Mouse (Mus musculus): Measurements from ENCODE around the gene Polr3c.
A peak's percentile ranks its signal among the peaks of the same experiment; 100 is the strongest.
"Not testable (repeated sequence)": the region's sequence is repeated elsewhere in the genome, so short reads cannot be mapped to it uniquely, and the experiment has no call there.

Polr3c gene

GRCm38 (mm10) chr3:96678456-96678855 lies 49.0 kb downstream of the Polr3c start:
- ATAC-seq (ENCODE audit: low TSS enrichment), result no peak

DNA sequence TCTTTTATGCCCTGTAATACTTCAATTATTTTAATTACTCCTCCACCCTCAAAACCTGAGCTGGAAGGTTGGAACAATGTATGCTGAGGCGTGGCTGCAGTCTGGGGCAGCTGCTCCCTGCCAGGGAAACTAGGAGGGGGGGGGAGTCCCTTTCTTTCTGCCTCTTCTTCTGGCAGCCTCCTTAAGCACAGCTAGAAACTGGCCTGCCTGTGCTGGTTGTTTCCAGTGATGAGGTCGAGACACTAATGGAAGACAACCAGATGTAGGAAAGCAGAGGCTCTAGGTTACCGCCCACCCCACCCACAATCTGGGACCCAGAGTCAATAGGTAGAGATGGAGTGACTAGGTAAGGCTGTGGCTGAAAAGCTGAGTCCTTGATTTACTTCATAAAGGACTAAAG lies 51.7 kb downstream of the Polr3c start:
- no peak for ATAC-seq (ENCODE audit: low TSS enrichment)

DNA sequence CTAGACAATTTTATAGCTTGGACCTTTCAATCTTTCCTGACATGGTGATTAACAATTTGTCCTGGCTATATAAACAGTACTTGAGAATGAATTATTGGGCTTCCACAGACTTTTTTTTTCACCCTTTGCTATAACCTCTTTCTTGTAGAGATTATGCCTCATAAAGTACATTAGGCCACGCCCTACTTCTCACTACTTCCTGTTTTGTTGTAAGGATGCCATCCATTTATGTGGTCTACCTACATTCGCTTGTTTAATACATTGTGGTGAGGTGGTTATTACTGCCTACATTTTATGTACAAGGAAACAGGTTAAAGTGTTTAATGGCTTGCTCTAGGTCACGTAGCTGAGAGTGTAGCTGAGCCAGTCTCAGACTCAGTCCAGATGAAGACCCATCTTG lies 52.3 kb downstream of the Polr3c start:
- ATAC-seq (ENCODE audit: low TSS enrichment), result no peak

- no peak for ATAC-seq (ENCODE audit: low TSS enrichment)
Measured at GRCm38 (mm10) chr3:96674442-96674841, 53.0 kb downstream of the Polr3c start.

- ATAC-seq (ENCODE audit: low TSS enrichment), result no peak
Measured at GRCm38 (mm10) chr3:96673514-96673913, 53.9 kb downstream of the Polr3c start.

GRCm38 (mm10) chr3:96671519-96671918 lies 55.9 kb downstream of the Polr3c start:
- ATAC-seq (ENCODE audit: low TSS enrichment), result no peak

- ATAC-seq (ENCODE audit: low TSS enrichment), result peak; percentile 90
Measured at GRCm38 (mm10) chr3:96669727-96670468, 57.5 kb downstream of the Polr3c start, which contains the start of gene Ankrd35. TSS of gene Ankrd35 (plus strand) at chr3:96670131.

GRCm38 (mm10) chr3:96668424-96669067 lies 58.9 kb downstream of the Polr3c start:
- no peak for ATAC-seq (ENCODE audit: low TSS enrichment)

DNA sequence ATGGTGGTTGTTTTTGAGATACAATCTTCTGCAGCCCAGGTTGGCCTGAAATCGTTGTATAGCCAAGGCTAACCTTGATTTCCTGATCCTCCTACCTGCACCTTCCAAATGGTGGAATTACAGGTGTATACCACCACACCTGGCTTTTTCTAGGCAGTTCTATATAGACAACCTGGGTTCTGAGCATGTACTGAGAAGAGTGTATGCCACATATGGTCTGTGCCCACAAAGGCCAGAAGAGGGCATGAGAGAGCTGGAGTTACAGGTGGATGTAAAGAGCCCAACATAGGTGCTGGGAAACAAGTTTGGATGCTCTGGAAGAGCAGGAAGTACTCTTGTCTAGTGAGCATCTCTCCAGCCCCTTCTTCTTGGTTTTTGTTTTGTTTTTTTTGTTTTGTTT lies 60.1 kb downstream of the Polr3c start:
- no peak for ATAC-seq (ENCODE audit: low TSS enrichment)

DNA sequence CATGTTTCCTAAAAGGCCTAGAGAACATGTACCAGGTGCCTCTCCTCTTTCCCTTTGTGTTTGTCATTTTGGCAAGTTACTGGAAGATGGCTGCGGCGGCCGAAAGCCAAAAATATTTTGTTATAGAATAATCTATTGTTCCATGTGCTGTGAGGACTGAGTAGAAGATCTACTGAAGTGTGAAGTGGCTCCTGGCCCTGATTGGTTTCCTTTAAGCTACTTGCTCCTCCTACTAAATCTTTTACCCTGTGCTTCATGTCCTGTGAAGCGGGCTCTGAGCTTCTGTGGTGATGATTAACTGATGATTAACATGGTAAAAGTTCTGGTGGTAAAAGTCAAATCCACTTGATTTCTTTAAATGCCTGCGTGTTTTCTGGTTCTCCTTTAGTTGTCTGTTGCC lies 60.5 kb downstream of the Polr3c start:
- no peak for ATAC-seq (ENCODE audit: low TSS enrichment)

- ATAC-seq (ENCODE audit: low TSS enrichment), result not testable (repeated sequence)
Measured at GRCm38 (mm10) chr3:96665732-96666363, 61.6 kb downstream of the Polr3c start.

DNA sequence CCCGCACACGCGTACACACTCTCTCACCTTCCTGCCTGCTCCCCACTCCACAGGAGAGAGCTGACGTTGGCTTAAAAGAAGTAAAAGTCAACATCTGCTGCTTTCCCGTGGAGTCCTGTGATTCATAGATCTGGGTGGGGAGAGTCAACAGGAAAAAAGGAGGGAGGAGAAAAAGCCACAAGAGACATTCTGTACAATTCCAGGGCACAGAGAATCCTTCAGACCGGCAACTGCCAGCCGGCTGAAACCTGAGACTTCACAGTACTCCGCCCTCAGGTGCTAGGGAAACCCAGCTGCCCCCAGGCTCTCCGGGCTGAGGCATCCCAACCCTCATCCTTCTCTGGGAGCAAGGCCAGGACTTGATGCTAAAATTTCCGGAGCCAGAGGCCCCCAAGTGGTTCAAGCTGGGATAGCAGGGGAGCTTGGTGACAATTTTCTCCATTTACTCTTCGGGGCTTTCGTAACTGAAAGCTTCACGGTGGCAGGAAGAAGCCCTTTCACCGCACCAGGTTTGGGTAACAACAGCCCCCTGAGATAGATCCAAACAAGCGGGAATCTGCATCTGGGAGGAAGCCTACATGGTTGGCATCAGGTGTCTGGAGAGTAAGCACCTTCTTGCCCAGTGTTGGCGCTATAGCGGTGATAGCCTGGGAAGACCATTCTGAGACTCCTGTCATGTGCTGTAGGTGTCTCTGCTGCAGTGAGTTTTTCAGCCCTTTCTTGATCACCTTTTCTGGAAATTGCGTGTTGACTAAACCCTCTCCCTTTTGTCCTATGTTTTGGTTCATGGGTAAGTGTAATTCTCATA lies 63.8 kb downstream of the Polr3c start:
- peak; percentile 94 for ATAC-seq (ENCODE audit: low TSS enrichment)

- ATAC-seq (ENCODE audit: low TSS enrichment), result no peak
Measured at GRCm38 (mm10) chr3:96662731-96663316, 64.6 kb downstream of the Polr3c start.
